Mouse (Mus musculus): ENCODE measurements around the gene Arfgef3. TPM values are rescaled to one million over a fixed set of nuclear protein-coding genes. Genes with fewer than 3 reads are reported as not detected.
"Not testable (repeated sequence)": the region's sequence is repeated elsewhere in the genome, so short reads cannot be mapped to it uniquely, and the experiment has no call there.

The Arfgef3 gene
- total and polyA plus RNA-seq, 3 experiments: 0.28 to 11.0 (median 0.50) TPM

DNA sequence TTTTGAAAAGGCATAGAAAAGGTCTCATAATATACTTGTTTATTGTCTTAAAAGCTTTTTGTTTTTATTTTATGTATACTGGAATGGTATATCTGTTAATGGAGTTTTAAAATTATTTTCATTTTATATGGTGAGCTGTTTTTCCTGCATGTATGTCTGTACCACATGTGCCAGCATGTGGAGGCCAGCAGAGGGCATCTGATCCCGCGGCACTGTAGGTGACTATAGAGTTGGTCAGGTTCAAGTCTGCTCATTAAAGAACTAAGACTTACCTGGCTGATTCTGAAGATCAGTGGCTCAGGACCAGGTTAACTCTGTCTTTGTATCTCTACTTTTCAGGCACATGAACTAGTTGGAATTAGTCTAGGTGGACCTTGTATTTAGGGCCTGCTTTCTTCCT lies 171.2 kb downstream of the Arfgef3 start:
- in situ Hi-C loops (cut with MboI; ENCODE audit: low pct_ligation_motif_present, low pct_unique_long_range_greater_than_20kb, low sequenced_read_pairs) (loop anchor here (25.0 kb wide), 1 partner anchor 315 kb away; no protein-coding TSS in a partner anchor), dilution Hi-C loops (cut with MboI; ENCODE audit: extremely low pct_ligation_motif_present, extremely low pct_unique_long_range_greater_than_20kb, low sequenced_read_pairs) (no loop called here)
- Histone ChIP-seq H3K9ac (ENCODE audit: insufficient read depth, low read depth) (no peak overlapping the region), H3K79me2 (replicated peaks; ENCODE audit: control insufficient read depth, extremely low read depth, insufficient read depth, poor library complexity, severe bottlenecking) (no peaks in the 10 kb centered on the region), H3K27me3 (replicated peaks) (no peaks in the 10 kb centered on the region), H3K4me3 (replicated peaks in 1 of 3; ENCODE audit: low read depth in 2 of 3, low read length in 2 of 3, poor library complexity in 1 of 3) (no peak overlapping the region), H3K9me3 (replicated peaks; ENCODE audit: low read length) (no peaks in the 10 kb centered on the region), H3K4me1 (ENCODE audit: control insufficient read depth in 1 of 2, insufficient read depth in 2 of 2) (no peaks in the 10 kb centered on the region), H3K27ac (ENCODE audit: insufficient read depth, low read depth) (no peak overlapping the region), H3K4me2 (ENCODE audit: insufficient read depth, low read depth, poor library complexity, severe bottlenecking) (no peak overlapping the region), H3K36me3 (replicated peaks in 1 of 2; ENCODE audit: control insufficient read depth in 1 of 2, insufficient read depth in 1 of 2, low read length in 1 of 2) (no peaks in the 10 kb centered on the region)
- peak; percentile 29 for DNase-seq (ENCODE audit: extremely low read depth)
- TF ChIP-seq RAD21 (IDR thresholded peaks at IDR 0.05; ENCODE audit: low read depth, low read length) (peak; percentile 58), USF2 (conservative IDR thresholded peaks at IDR 0.05; ENCODE audit: low read depth, low read length) (no peak), ZC3H11A (IDR thresholded peaks at IDR 0.05; ENCODE audit: low read depth, low read length) (no peak), MAX (IDR thresholded peaks at IDR 0.05; ENCODE audit: low read length) (peak; percentile 44; the same call in 1 of the 2 replicates), CTCF (conservative IDR thresholded peaks at IDR 0.05 in 1 of 2, IDR thresholded peaks at IDR 0.05 in 1 of 2; ENCODE audit: low read depth in 2 of 2, low read length in 2 of 2) (peak; percentile 27 to 78; a peak in 2 of 4 replicates), MAFK (IDR thresholded peaks at IDR 0.05; ENCODE audit: insufficient replicate concordance, low read length) (no peak), SMC3 (IDR thresholded peaks at IDR 0.05; ENCODE audit: low read depth, low read length) (peak; percentile 77), MYC (IDR thresholded peaks at IDR 0.05; ENCODE audit: low read depth, low read length) (0 out of 2 replicates have a peak, but pooled peaks have one; percentile 20)

- peaks cover 0 to 7% of the 10 kb centered on the region in 2 experiments; a peak in 2 of 4 replicates for H3K4me1 ChIP-seq (ENCODE audit: control insufficient read depth in 1 of 2, insufficient read depth in 2 of 2)
- H3K4me2 ChIP-seq (ENCODE audit: insufficient read depth, low read depth, poor library complexity, severe bottlenecking): peak overlapping the region; percentile 36; the same call in 1 of the 2 replicates
- H3K9me3 ChIP-seq (replicated peaks; ENCODE audit: low read length): no peaks in the 10 kb centered on the region
- TF ChIP-seq CTCF (conservative IDR thresholded peaks at IDR 0.05 in 1 of 2, IDR thresholded peaks at IDR 0.05 in 1 of 2; ENCODE audit: low read depth in 2 of 2, low read length in 2 of 2) (peak; percentile 58 to 74), RAD21 (IDR thresholded peaks at IDR 0.05; ENCODE audit: low read depth, low read length) (peak; percentile 69), NRF1 (IDR thresholded peaks at IDR 0.05; ENCODE audit: low read depth, low read length) (no peak), E2F4 (IDR thresholded peaks at IDR 0.05; ENCODE audit: insufficient replicate concordance, low read depth, low read length) (no peak), SMC3 (IDR thresholded peaks at IDR 0.05; ENCODE audit: low read depth, low read length) (peak; percentile 51)
- no peaks in the 10 kb centered on the region for H3K79me2 ChIP-seq (replicated peaks; ENCODE audit: control insufficient read depth, extremely low read depth, insufficient read depth, poor library complexity, severe bottlenecking)
- no peaks in the 10 kb centered on the region for H3K27me3 ChIP-seq (replicated peaks)
- dilution Hi-C loops (cut with MboI; ENCODE audit: extremely low pct_ligation_motif_present, extremely low pct_unique_long_range_greater_than_20kb, low sequenced_read_pairs) (no loop called here), in situ Hi-C loops (cut with MboI; ENCODE audit: low pct_ligation_motif_present, low pct_unique_long_range_greater_than_20kb, low sequenced_read_pairs) (loop anchor here (25.0 kb wide), 1 partner anchor 324 kb away; no protein-coding TSS in a partner anchor)
- peak; percentile 41 for DNase-seq (ENCODE audit: extremely low read depth)
- H3K9ac ChIP-seq (ENCODE audit: insufficient read depth, low read depth): no peak overlapping the region
- no peaks in the 10 kb centered on the region for H3K36me3 ChIP-seq (replicated peaks in 1 of 2; ENCODE audit: control insufficient read depth in 1 of 2, insufficient read depth in 1 of 2, low read length in 1 of 2)
- H3K27ac ChIP-seq (ENCODE audit: insufficient read depth, low read depth): no peak overlapping the region
- H3K4me3 ChIP-seq (replicated peaks in 1 of 3; ENCODE audit: low read depth in 2 of 3, low read length in 2 of 3, poor library complexity in 1 of 3): no peak overlapping the region
Observed at GRCm38 (mm10) chr10:18562940-18563339, 180.8 kb downstream of the Arfgef3 start.

DNA sequence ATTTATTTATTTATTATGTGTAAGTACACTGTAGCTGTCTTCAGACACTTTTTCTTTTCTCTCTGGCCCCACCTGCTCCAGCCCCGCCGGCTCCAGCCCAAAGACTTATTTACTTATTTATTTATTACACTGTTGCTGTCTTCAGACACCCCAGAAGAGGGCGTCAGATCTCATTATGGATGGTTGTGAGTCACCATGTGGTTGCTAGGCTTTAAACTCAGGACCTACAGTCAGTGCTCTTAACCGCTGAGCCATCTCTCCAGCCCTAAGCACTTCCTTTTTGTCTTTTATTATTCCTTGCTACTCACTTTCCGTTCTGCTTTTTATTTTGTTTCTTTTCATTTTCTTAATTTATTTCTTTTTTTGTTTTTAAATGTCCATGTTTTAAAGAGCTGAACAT lies 182.3 kb downstream of the Arfgef3 start:
- dilution Hi-C loops (cut with MboI; ENCODE audit: extremely low pct_ligation_motif_present, extremely low pct_unique_long_range_greater_than_20kb, low sequenced_read_pairs): no loop called here
- no peaks in the 10 kb centered on the region for H3K36me3 ChIP-seq (replicated peaks in 1 of 2; ENCODE audit: control insufficient read depth in 1 of 2, insufficient read depth in 1 of 2, low read length in 1 of 2)
- no peak overlapping the region for H3K27ac ChIP-seq (ENCODE audit: insufficient read depth, low read depth)
- in situ Hi-C loops (cut with MboI; ENCODE audit: low pct_ligation_motif_present, low pct_unique_long_range_greater_than_20kb, low sequenced_read_pairs): loop anchor here (25.0 kb wide), 1 partner anchor 326 kb away; no protein-coding TSS in a partner anchor
- H3K27me3 ChIP-seq (replicated peaks): no peaks in the 10 kb centered on the region
- no peak overlapping the region for H3K9ac ChIP-seq (ENCODE audit: insufficient read depth, low read depth)
- H3K4me1 ChIP-seq (ENCODE audit: control insufficient read depth in 1 of 2, insufficient read depth in 2 of 2): peaks cover 0 to 7% of the 10 kb centered on the region in 2 experiments; a peak in 2 of 4 replicates
- peak; percentile 6 for DNase-seq (ENCODE audit: extremely low read depth)
- H3K4me3 ChIP-seq (replicated peaks in 1 of 3; ENCODE audit: low read depth in 2 of 3, low read length in 2 of 3, poor library complexity in 1 of 3): no peak overlapping the region
- H3K79me2 ChIP-seq (replicated peaks; ENCODE audit: control insufficient read depth, extremely low read depth, insufficient read depth, poor library complexity, severe bottlenecking): no peaks in the 10 kb centered on the region
- no peaks in the 10 kb centered on the region for H3K9me3 ChIP-seq (replicated peaks; ENCODE audit: low read length)
- TF ChIP-seq CTCF (conservative IDR thresholded peaks at IDR 0.05 in 1 of 2, IDR thresholded peaks at IDR 0.05 in 1 of 2; ENCODE audit: low read depth in 2 of 2, low read length in 2 of 2): peak in 1 of 2 experiments; percentile 12; a peak in 1 of 4 replicates
- no peak for TF ChIP-seq EP300 (IDR thresholded peaks at IDR 0.05; ENCODE audit: low read length)
- H3K4me2 ChIP-seq (ENCODE audit: insufficient read depth, low read depth, poor library complexity, severe bottlenecking): no peak overlapping the region

- H3K27me3 ChIP-seq (replicated peaks); DNase-seq (ENCODE audit: extremely low read depth); H3K9me3 ChIP-seq (replicated peaks; ENCODE audit: low read length); H3K4me1 ChIP-seq (ENCODE audit: control insufficient read depth in 1 of 2, insufficient read depth in 2 of 2); H3K79me2 ChIP-seq (replicated peaks; ENCODE audit: control insufficient read depth, extremely low read depth, insufficient read depth, poor library complexity, severe bottlenecking); H3K4me2 ChIP-seq (ENCODE audit: insufficient read depth, low read depth, poor library complexity, severe bottlenecking); H3K9ac ChIP-seq (ENCODE audit: insufficient read depth, low read depth); H3K4me3 ChIP-seq (replicated peaks in 1 of 3; ENCODE audit: low read depth in 2 of 3, low read length in 2 of 3, poor library complexity in 1 of 3); H3K27ac ChIP-seq (ENCODE audit: insufficient read depth, low read depth); dilution Hi-C loops (cut with MboI; ENCODE audit: extremely low pct_ligation_motif_present, extremely low pct_unique_long_range_greater_than_20kb, low sequenced_read_pairs); H3K36me3 ChIP-seq (replicated peaks in 1 of 2; ENCODE audit: control insufficient read depth in 1 of 2, insufficient read depth in 1 of 2, low read length in 1 of 2): not testable (repeated sequence)
- in situ Hi-C loops (cut with MboI; ENCODE audit: low pct_ligation_motif_present, low pct_unique_long_range_greater_than_20kb, low sequenced_read_pairs): loop anchor here (25.0 kb wide), 1 partner anchor 328 kb away; no protein-coding TSS in a partner anchor
Observed at GRCm38 (mm10) chr10:18559076-18559475, 184.7 kb downstream of the Arfgef3 start.

Measured in CH12.LX (cell line).